Mouse (Mus musculus): ENCODE data around the gene Carmil1.

GRCm38 (mm10) chr13:24103152-24103551 is 177.4 kb downstream of the Carmil1 start:
- TF ChIP-seq CTCF (IDR thresholded peaks at IDR 0.05) (no peak), POLR2A (IDR thresholded peaks at IDR 0.05; ENCODE audit: insufficient read depth, low read depth, low read length) (no peak), EP300 (IDR thresholded peaks at IDR 0.05; ENCODE audit: insufficient read depth, low read depth, low read length) (no peak)
